In the genomic region with DNA sequence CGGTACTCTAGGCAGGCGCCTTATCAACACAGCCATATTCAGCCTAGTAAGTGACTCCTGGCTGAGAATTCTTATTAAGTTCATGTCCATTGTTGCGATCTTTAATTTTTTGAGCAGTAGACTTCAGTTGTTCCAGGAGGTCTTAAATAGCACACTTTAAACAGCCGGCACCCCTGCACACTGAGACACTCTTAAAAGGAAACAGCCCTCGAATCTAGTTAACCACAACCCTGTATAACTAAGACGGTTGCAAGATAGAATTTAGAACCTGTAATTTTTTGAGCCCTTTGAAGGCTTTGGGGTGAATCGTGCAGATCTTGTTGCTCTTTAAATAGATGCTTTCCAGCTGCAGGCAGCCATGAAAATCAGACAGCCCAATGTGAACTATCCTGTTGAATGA, we compare ENCODE assay signal across 24 mouse cellular contexts. TPM values are rescaled to one million over a fixed set of nuclear protein-coding genes. Genes with fewer than 3 reads are reported as not detected.
DNase-seq lines count a peak whose midpoint lies in the region; ATAC-seq and TF ChIP-seq lines count a peak whose summit lies in the region.
"Had no signal": no experiment of that assay in that cellular context is flagged by ENCODE, and none has a peak within 500 bp of the region (broad histone marks: within the 10 kb centered on the region; RNA-seq: fewer than 3 reads in every experiment).

No protein-coding gene starts in this region.

- no peaks in the 10 kb centered on the region for H3K27me3 ChIP-seq in embryonic facial prominence, embryonic 14.5 days (replicated peaks; ENCODE audit: control insufficient read depth, insufficient read depth, low read length)
- H3K27me3 ChIP-seq in embryonic facial prominence, embryonic 10.5 days (replicated peaks; ENCODE audit: low read depth, poor library complexity, severe bottlenecking) = no peaks in the 10 kb centered on the region
- H3K27me3 ChIP-seq in thymus, adult 2 months (ENCODE audit: control insufficient read depth, insufficient read depth, low read length) = no peaks in the 10 kb centered on the region
- H3K27me3 ChIP-seq: embryonic facial prominence, embryonic 12.5 days; forebrain, embryonic 13.5 days; hindbrain, embryonic 13.5 days had no signal

- H3K9me3 ChIP-seq in embryonic facial prominence, embryonic 14.5 days (ENCODE audit: control insufficient read depth, low read length) = no peaks in the 10 kb centered on the region
- peaks cover 4% of the 10 kb centered on the region; the same call in 1 of the 2 replicates for H3K9me3 ChIP-seq in embryonic facial prominence, embryonic 10.5 days
- H3K9me3 ChIP-seq: embryonic facial prominence, embryonic 12.5 days; forebrain, embryonic 13.5 days; heart, embryonic 10.5 days had no signal

- no peaks in the 10 kb centered on the region for H3K4me1 ChIP-seq in embryonic facial prominence, embryonic 14.5 days (ENCODE audit: control insufficient read depth, insufficient read depth, low read length)
- no peaks in the 10 kb centered on the region for H3K4me1 ChIP-seq in embryonic facial prominence, embryonic 10.5 days
- H3K4me1 ChIP-seq in thymus, adult 2 months (replicated peaks; ENCODE audit: control insufficient read depth, insufficient read depth, low read length) = peaks cover 5% of the 10 kb centered on the region
- H3K4me1 ChIP-seq: forebrain, embryonic 13.5 days; heart, embryonic 10.5 days; hindbrain, embryonic 13.5 days had no signal

- peak; percentile 48 for DNase-seq in embryonic facial prominence, embryonic 14.5 days (ENCODE audit: low spot score)
- no peak for DNase-seq in embryonic facial prominence, embryonic 10.5 days (ENCODE audit: low spot score)
- peak; percentile 16 for DNase-seq in thymus, adult 2 months
- no peak for DNase-seq in thymus, adult 18-20 months
- DNase-seq in thymus, postnatal 4 days = peak; percentile 18
- no peak for DNase-seq in retina, embryonic 14.5 days (ENCODE audit: low spot score)
- DNase-seq: adrenal gland, postnatal 25 days; cerebellum, adult 2 months; cerebellum, postnatal 10 days; embryo, embryonic 11 days; gastrocnemius, adult 2 months; gastrocnemius, postnatal 25 days; heart, postnatal 10 days; heart, postnatal 4 days had no signal

- WGBS in embryonic facial prominence, embryonic 14.5 days = 45% methylated on average over 7 of the region's 7 CpGs
- 81% methylated on average over 7 of the region's 7 CpGs for WGBS in embryonic facial prominence, embryonic 10.5 days
- 13% methylated on average over 7 of the region's 7 CpGs for WGBS in thymus, adult 2 months

- H3K36me3 ChIP-seq in embryonic facial prominence, embryonic 14.5 days (ENCODE audit: control insufficient read depth, insufficient read depth, low read length) = no peaks in the 10 kb centered on the region
- H3K36me3 ChIP-seq in embryonic facial prominence, embryonic 10.5 days (replicated peaks) = no peaks in the 10 kb centered on the region
- H3K36me3 ChIP-seq in thymus, adult 2 months (ENCODE audit: control insufficient read depth, insufficient read depth, low read length) = no peaks in the 10 kb centered on the region
- H3K36me3 ChIP-seq: embryonic facial prominence, embryonic 12.5 days; heart, embryonic 10.5 days; hindbrain, embryonic 13.5 days had no signal

- H3K4me2 ChIP-seq in embryonic facial prominence, embryonic 14.5 days (ENCODE audit: low read depth, low read length) = no peak overlapping the region
- H3K4me2 ChIP-seq: embryonic facial prominence, embryonic 12.5 days; forebrain, embryonic 13.5 days; hindbrain, embryonic 13.5 days had no signal

- no peak for ATAC-seq in embryonic facial prominence, embryonic 14.5 days (ENCODE audit: low read depth)
- 0 out of 2 replicates have a peak, but pooled peaks have one; percentile 37 for ATAC-seq in megakaryocyte progenitor cell, adult 5-6 weeks (replicated peaks; ENCODE audit: poor library complexity)
- no peak for ATAC-seq in erythroid progenitor cell, adult 5-6 weeks (replicated peaks; ENCODE audit: low FRiP score, poor library complexity, severe bottlenecking)
- ATAC-seq: forebrain, embryonic 13.5 days; hindbrain, postnatal 0 days had no signal

- no peak overlapping the region for H3K4me3 ChIP-seq in embryonic facial prominence, embryonic 14.5 days (ENCODE audit: low read depth, low read length)
- no peak overlapping the region for H3K4me3 ChIP-seq in embryonic facial prominence, embryonic 10.5 days
- no peak overlapping the region for H3K4me3 ChIP-seq in thymus, adult 2 months (ENCODE audit: control insufficient read depth, insufficient read depth, low read length)
- H3K4me3 ChIP-seq: embryonic facial prominence, embryonic 12.5 days; forebrain, embryonic 13.5 days; gastrocnemius, adult 2 months; heart, embryonic 10.5 days; hindbrain, embryonic 13.5 days had no signal

- no peak for TF ChIP-seq CTCF in thymus, adult 2 months (IDR thresholded peaks at IDR 0.05; ENCODE audit: borderline replicate concordance, control insufficient read depth, extremely low read depth, insufficient read depth, low read length, poor library complexity)

- no peak overlapping the region for H3K27ac ChIP-seq in embryonic facial prominence, embryonic 14.5 days (replicated peaks; ENCODE audit: low read depth, low read length)
- H3K27ac ChIP-seq in embryonic facial prominence, embryonic 10.5 days (replicated peaks) = no peak overlapping the region
- H3K27ac ChIP-seq in thymus, adult 2 months (ENCODE audit: control insufficient read depth, insufficient read depth, low read length) = no peak overlapping the region
- H3K27ac ChIP-seq: embryonic facial prominence, embryonic 12.5 days; forebrain, embryonic 13.5 days; gastrocnemius, adult 2 months; heart, embryonic 10.5 days; hindbrain, embryonic 13.5 days; hindbrain, postnatal 0 days had no signal

- H3K9ac ChIP-seq in embryonic facial prominence, embryonic 14.5 days (ENCODE audit: low read depth, low read length) = no peak overlapping the region
- H3K9ac ChIP-seq: embryonic facial prominence, embryonic 12.5 days; forebrain, embryonic 13.5 days; hindbrain, embryonic 13.5 days had no signal

- TF ChIP-seq POLR2A in thymus, adult 2 months (IDR thresholded peaks at IDR 0.05; ENCODE audit: control insufficient read depth, extremely low read depth, insufficient read depth, low read length, poor library complexity) = no peak

RNA-seq across cellular contexts. Expression of gene Lrrc66, which starts 17.1 kb away (rescaled TPM):
- 0.08 TPM in 1 of 2 replicates, not detected in the other for polyA plus RNA-seq in embryonic facial prominence, embryonic 14.5 days (2014; fragmentation: Nextera tagmentation; extraction: Ambion mirVana)
- 0.47 TPM in 1 of 2 replicates, not detected in the other for polyA plus RNA-seq in embryonic facial prominence, embryonic 10.5 days (2016; fragmentation: Nextera tagmentation; extraction: Ambion mirVana)
- 0.07 and 0.18 TPM in 2 replicates for polyA plus RNA-seq in thymus, adult 2 months (2012; rRNA removed)
- total RNA-seq in megakaryocyte progenitor cell, adult 5-6 weeks (2015) = 0.96 and 1.4 TPM in 2 replicates
- 0.96 and 10.0 TPM in 2 replicates for total RNA-seq in megakaryocyte progenitor cell, adult 5-6 weeks (2017)
- not detected in 2 replicates for total RNA-seq in erythroid progenitor cell, adult 5-6 weeks (2015; ENCODE audit: low replicate concordance)
- total RNA-seq in erythroid progenitor cell, adult 5-6 weeks (2017; ENCODE audit: low replicate concordance) = not detected in 2 replicates
- total RNA-seq: adrenal gland, postnatal 25 days; gastrocnemius, adult 2 months; gastrocnemius, postnatal 25 days; heart, postnatal 10 days; hindbrain, postnatal 0 days had no signal
- polyA plus RNA-seq: C2C12; cerebellum, adult 2 months; forebrain, embryonic 13.5 days; hindbrain, embryonic 13.5 days; hindbrain, postnatal 0 days had no signal

RNA-seq across cellular contexts. Expression of gene Sgcb, which starts 32.4 kb away (rescaled TPM):
- 54.3 and 55.3 TPM in 2 replicates for polyA plus RNA-seq in embryonic facial prominence, embryonic 14.5 days (2014; fragmentation: Nextera tagmentation; extraction: Ambion mirVana)
- 18.8 and 19.1 TPM in 2 replicates for polyA plus RNA-seq in embryonic facial prominence, embryonic 10.5 days (2016; fragmentation: Nextera tagmentation; extraction: Ambion mirVana)
- 7.6 and 8.9 TPM in 2 replicates for polyA plus RNA-seq in thymus, adult 2 months (2012; rRNA removed)
- 4.4 and 7.3 TPM in 2 replicates for total RNA-seq in megakaryocyte progenitor cell, adult 5-6 weeks (2015)
- 3.7 and 4.3 TPM in 2 replicates for total RNA-seq in megakaryocyte progenitor cell, adult 5-6 weeks (2017)
- total RNA-seq in erythroid progenitor cell, adult 5-6 weeks (2015; ENCODE audit: low replicate concordance) = 4.2 TPM in 1 of 2 replicates, not detected in the other
- total RNA-seq in erythroid progenitor cell, adult 5-6 weeks (2017; ENCODE audit: low replicate concordance) = 1.3 TPM in 1 of 2 replicates, not detected in the other

RNA-seq across cellular contexts. Expression of gene Spata18, which starts 36.0 kb away (rescaled TPM):
- 0.63 and 1.1 TPM in 2 replicates for polyA plus RNA-seq in embryonic facial prominence, embryonic 14.5 days (2014; fragmentation: Nextera tagmentation; extraction: Ambion mirVana)
- polyA plus RNA-seq in embryonic facial prominence, embryonic 10.5 days (2016; fragmentation: Nextera tagmentation; extraction: Ambion mirVana) = 0.15 TPM in 1 of 2 replicates, not detected in the other
- 0.19 and 0.42 TPM in 2 replicates for polyA plus RNA-seq in thymus, adult 2 months (2012; rRNA removed)
- total RNA-seq in megakaryocyte progenitor cell, adult 5-6 weeks (2015) = 0.07 TPM in 1 of 2 replicates, not detected in the other
- total RNA-seq in megakaryocyte progenitor cell, adult 5-6 weeks (2017) = not detected in 2 replicates
- not detected in 2 replicates for total RNA-seq in erythroid progenitor cell, adult 5-6 weeks (2015; ENCODE audit: low replicate concordance)
- not detected in 2 replicates for total RNA-seq in erythroid progenitor cell, adult 5-6 weeks (2017; ENCODE audit: low replicate concordance)
- total RNA-seq: adrenal gland, postnatal 25 days; gastrocnemius, adult 2 months; gastrocnemius, postnatal 25 days; granulocyte monocyte progenitor cell, adult 5-6 weeks; MEL had no signal
- polyA plus RNA-seq: C2C12; heart, embryonic 10.5 days had no signal

Comparison
In these comparisons a context has a peak if more than half of its experiments do, and no peak if none do; other contexts are left out.
1. DNase-seq: peak in embryonic facial prominence, embryonic 14.5 days (single experiment), thymus, adult 2 months (single experiment) and thymus, postnatal 4 days (single experiment); none in embryonic facial prominence, embryonic 10.5 days (single experiment), thymus, adult 18-20 months (0 of 2) and retina, embryonic 14.5 days (single experiment).